ENCODE assay signal across 15 mouse cellular contexts in genomic region chr17:86214741-86215140, GRCm38 (mm10). TPM values are rescaled to one million over a fixed set of nuclear protein-coding genes. Genes with fewer than 3 reads are reported as not detected.
A peak's percentile ranks its signal among the peaks of the same experiment; 100 is the strongest.
DNase-seq lines count a peak whose midpoint lies in the region; ATAC-seq lines count a peak whose summit lies in the region.
"Had no signal": no experiment of that assay in that cellular context is flagged by ENCODE, and none has a peak within 500 bp of the region (broad histone marks: within the 10 kb centered on the region; RNA-seq: fewer than 3 reads in every experiment).

No protein-coding gene starts in this region.

- peaks cover 4% of the 10 kb centered on the region; the same call in 1 of the 2 replicates for H3K4me1 ChIP-seq in forebrain, embryonic 13.5 days
- H3K4me1 ChIP-seq in forebrain, embryonic 11.5 days (replicated peaks; ENCODE audit: control insufficient read depth, insufficient read depth, low read length) = no peaks in the 10 kb centered on the region
- peaks cover 4% of the 10 kb centered on the region; the same call in 1 of the 2 replicates for H3K4me1 ChIP-seq in neural tube, embryonic 15.5 days

- no peaks in the 10 kb centered on the region for H3K36me3 ChIP-seq in forebrain, embryonic 13.5 days (ENCODE audit: poor library complexity, severe bottlenecking)
- H3K36me3 ChIP-seq in forebrain, embryonic 11.5 days (ENCODE audit: control insufficient read depth, insufficient read depth, low read length) = no peaks in the 10 kb centered on the region
- H3K36me3 ChIP-seq in neural tube, embryonic 15.5 days = no peaks in the 10 kb centered on the region
- H3K36me3 ChIP-seq: embryonic facial prominence, embryonic 10.5 days had no signal

- WGBS in forebrain, embryonic 13.5 days = 82% methylated on average over 14 of the region's 14 CpGs
- WGBS in forebrain, embryonic 11.5 days = 87% methylated on average over 14 of the region's 14 CpGs
- 79% methylated on average over 14 of the region's 14 CpGs for whole genome bisulfite sequencing in neural tube, embryonic 15.5 days

- no peak for ATAC-seq in forebrain, embryonic 13.5 days
- ATAC-seq in forebrain, embryonic 11.5 days (replicated peaks; ENCODE audit: low FRiP score) = no peak
- no peak for ATAC-seq in neural tube, embryonic 15.5 days (ENCODE audit: low FRiP score)
- ATAC-seq: midbrain, embryonic 16.5 days had no signal

- no peak for DNase-seq in forebrain, embryonic 11.5 days (ENCODE audit: low spot score)
- peak; percentile 12 to 25 for DNase-seq in layer of hippocampus, postnatal 10 days (ENCODE audit: low spot score in 2 of 2)
- DNase-seq in layer of hippocampus, adult 11-12 months (ENCODE audit: low spot score) = no peak
- DNase-seq in brain, adult 2 months (ENCODE audit: low read depth, low spot score) = peak; percentile 63
- no peak for DNase-seq in cerebellum, postnatal 4 days (ENCODE audit: low spot score in 2 of 2)
- DNase-seq in cerebellum, postnatal 10 days = no peak
- DNase-seq: adrenal gland, adult 8-10 months; cerebellum, adult 9-11 months; liver; lung, embryonic 14.5 days; thymus, postnatal 36 days had no signal

- H3K27ac ChIP-seq in forebrain, embryonic 13.5 days = 0 out of 2 replicates have a peak overlapping the region, but pooled peaks have one; percentile 16
- H3K27ac ChIP-seq in forebrain, embryonic 11.5 days (ENCODE audit: low read depth, low read length) = no peak overlapping the region
- peak overlapping the region; percentile 80; the same call in 1 of the 2 replicates for H3K27ac ChIP-seq in neural tube, embryonic 15.5 days (replicated peaks)
- H3K27ac ChIP-seq: embryonic facial prominence, embryonic 10.5 days had no signal

- no peaks in the 10 kb centered on the region for H3K27me3 ChIP-seq in forebrain, embryonic 13.5 days
- H3K27me3 ChIP-seq in forebrain, embryonic 11.5 days (ENCODE audit: control insufficient read depth, insufficient read depth, low read length) = no peaks in the 10 kb centered on the region
- no peaks in the 10 kb centered on the region for H3K27me3 ChIP-seq in neural tube, embryonic 15.5 days (replicated peaks)

- no peak overlapping the region for H3K9ac ChIP-seq in forebrain, embryonic 13.5 days
- H3K9ac ChIP-seq in forebrain, embryonic 11.5 days (ENCODE audit: low read length) = no peak overlapping the region
- no peak overlapping the region for H3K9ac ChIP-seq in neural tube, embryonic 15.5 days (replicated peaks)
- H3K9ac ChIP-seq: lung, embryonic 14.5 days had no signal

- no peak overlapping the region for H3K4me2 ChIP-seq in forebrain, embryonic 13.5 days
- H3K4me2 ChIP-seq in forebrain, embryonic 11.5 days (ENCODE audit: low read depth, low read length, severe bottlenecking) = no peak overlapping the region
- no peak overlapping the region for H3K4me2 ChIP-seq in neural tube, embryonic 15.5 days
- H3K4me2 ChIP-seq: lung, embryonic 14.5 days had no signal

- no peak overlapping the region for H3K4me3 ChIP-seq in forebrain, embryonic 13.5 days
- no peak overlapping the region for H3K4me3 ChIP-seq in forebrain, embryonic 11.5 days (ENCODE audit: low read depth, low read length)
- no peak overlapping the region for H3K4me3 ChIP-seq in neural tube, embryonic 15.5 days (replicated peaks)
- H3K4me3 ChIP-seq: embryonic facial prominence, embryonic 10.5 days had no signal

- H3K9me3 ChIP-seq in forebrain, embryonic 13.5 days (replicated peaks) = no peaks in the 10 kb centered on the region
- no peaks in the 10 kb centered on the region for H3K9me3 ChIP-seq in forebrain, embryonic 11.5 days (ENCODE audit: control insufficient read depth, low read length)
- H3K9me3 ChIP-seq in neural tube, embryonic 15.5 days (replicated peaks) = no peaks in the 10 kb centered on the region
- H3K9me3 ChIP-seq: embryonic facial prominence, embryonic 10.5 days had no signal

RNA-seq across cellular contexts. Expression of gene Prkce, which starts 47.2 kb away (rescaled TPM):
- 10.9 and 13.7 TPM in 2 replicates for polyA plus RNA-seq in forebrain, embryonic 13.5 days (2015; fragmentation: Nextera tagmentation; extraction: Ambion mirVana)
- polyA plus RNA-seq in forebrain, embryonic 11.5 days (2014; fragmentation: Nextera tagmentation; extraction: Ambion mirVana) = 6.0 and 6.1 TPM in 2 replicates
- 100 to 1,000 TPM; 315 to 338 TPM for total RNA-seq in layer of hippocampus, postnatal 10 days (2021)
- 35.7 and 48.0 TPM in 2 replicates for polyA plus RNA-seq in neural tube, embryonic 15.5 days (2015; fragmentation: Nextera tagmentation; extraction: Ambion mirVana)

Comparison
In these comparisons a context has a peak if more than half of its experiments do, and no peak if none do; other contexts are left out.
1. DNase-seq: peak in layer of hippocampus, postnatal 10 days (2 of 2) and brain, adult 2 months (single experiment); none in forebrain, embryonic 11.5 days (single experiment), layer of hippocampus, adult 11-12 months (single experiment), cerebellum, postnatal 4 days (0 of 2) and cerebellum, postnatal 10 days (0 of 2).